Mouse (Mus musculus): ENCODE measurements around the gene Txnip.

DNA sequence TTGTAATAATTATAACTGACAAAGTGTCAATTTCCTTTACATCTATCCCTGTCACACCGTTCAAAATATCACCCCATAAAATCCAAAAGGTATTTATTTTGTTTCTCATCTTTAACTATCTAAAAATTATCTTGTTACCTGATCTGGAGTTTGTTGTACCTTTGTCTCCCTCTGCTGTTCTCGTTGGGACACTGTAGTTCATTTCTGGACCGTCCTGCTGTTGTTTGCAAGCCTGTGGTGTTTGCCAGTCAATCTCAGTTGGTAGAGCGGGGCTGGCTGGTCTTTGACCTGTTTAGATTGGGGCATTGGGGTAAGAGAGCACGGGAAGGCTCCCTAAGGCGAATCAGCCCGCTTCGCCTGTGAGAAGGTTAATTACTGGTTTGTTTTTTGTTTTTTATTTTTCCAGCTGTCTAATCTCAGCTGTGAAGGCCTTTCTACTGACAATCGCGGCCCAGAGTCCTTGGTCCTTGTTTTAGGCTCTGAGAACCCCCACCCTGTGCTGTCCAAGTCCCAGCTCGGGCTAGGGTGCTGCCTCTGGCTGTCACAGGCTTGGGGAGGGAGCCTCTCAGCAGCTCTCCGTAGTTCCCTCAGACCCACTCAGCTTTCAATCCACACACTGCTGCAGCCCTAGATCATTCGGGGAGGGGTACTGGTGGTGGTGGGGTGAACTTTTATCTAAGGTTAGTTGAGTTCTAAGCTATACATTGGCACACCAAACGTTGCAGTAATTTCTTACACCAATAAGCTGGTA lies 16.3 kb upstream of the Txnip start:
- TF ChIP-seq CTCF (IDR thresholded peaks at IDR 0.05; ENCODE audit: control insufficient read depth, insufficient read depth, low read length) (no peak), POLR2A (IDR thresholded peaks at IDR 0.05; ENCODE audit: borderline replicate concordance, control insufficient read depth, low read depth, low read length) (no peak)
